In genomic region chr4:135419996-135420395, GRCm38 (mm10) we compare ENCODE assay signal across 28 mouse cellular contexts. TPM values are rescaled to one million over a fixed set of nuclear protein-coding genes. Genes with fewer than 3 reads are reported as not detected.
DNase-seq lines count a peak whose midpoint lies in the region; ATAC-seq and TF ChIP-seq lines count a peak whose summit lies in the region.
"Had no signal": no experiment of that assay in that cellular context is flagged by ENCODE, and none has a peak within 500 bp of the region (broad histone marks: within the 10 kb centered on the region; RNA-seq: fewer than 3 reads in every experiment).

No protein-coding gene starts in this region.

- H3K4me2 ChIP-seq in limb, embryonic 12.5 days = no peak overlapping the region
- H3K4me2 ChIP-seq: embryonic facial prominence, embryonic 12.5 days; embryonic facial prominence, embryonic 15.5 days; heart, embryonic 12.5 days; heart, embryonic 15.5 days; hindbrain, embryonic 13.5 days had no signal

- no peak for TF ChIP-seq CTCF in ES-Bruce4 (IDR thresholded peaks at IDR 0.05; ENCODE audit: low read depth, low read length)

- no peaks in the 10 kb centered on the region for H3K9me3 ChIP-seq in limb, embryonic 12.5 days
- H3K9me3 ChIP-seq in limb, embryonic 10.5 days (replicated peaks) = no peaks in the 10 kb centered on the region
- H3K9me3 ChIP-seq in ES-Bruce4 (replicated peaks; ENCODE audit: control insufficient read depth, insufficient read depth, low read length, poor library complexity, severe bottlenecking) = no peaks in the 10 kb centered on the region
- H3K9me3 ChIP-seq: embryonic facial prominence, embryonic 12.5 days; embryonic facial prominence, embryonic 15.5 days; heart, embryonic 12.5 days; heart, embryonic 15.5 days; hindbrain, embryonic 10.5 days; hindbrain, embryonic 13.5 days had no signal

- no peaks in the 10 kb centered on the region for H3K27me3 ChIP-seq in limb, embryonic 12.5 days
- H3K27me3 ChIP-seq in limb, embryonic 10.5 days (ENCODE audit: low read depth, poor library complexity, severe bottlenecking) = no peaks in the 10 kb centered on the region
- H3K27me3 ChIP-seq in ES-Bruce4 (ENCODE audit: control insufficient read depth, insufficient read depth, low read length, poor library complexity, severe bottlenecking) = no peaks in the 10 kb centered on the region
- H3K27me3 ChIP-seq: CH12.LX; embryonic facial prominence, embryonic 12.5 days; embryonic facial prominence, embryonic 15.5 days; heart, embryonic 12.5 days; heart, embryonic 15.5 days; hindbrain, embryonic 13.5 days had no signal

- no peak for ATAC-seq in limb, embryonic 12.5 days (ENCODE audit: insufficient number of reproducible peaks, insufficient read depth, low FRiP score, low TSS enrichment, low read depth)
- ATAC-seq: forebrain, embryonic 14.5 days; forebrain, postnatal 0 days; hindbrain, postnatal 0 days; inflammation-experienced regulatory T-cells, adult 6 months; intestine, embryonic 16.5 days had no signal

- no peak overlapping the region for H3K27ac ChIP-seq in limb, embryonic 12.5 days
- no peak overlapping the region for H3K27ac ChIP-seq in limb, embryonic 10.5 days
- H3K27ac ChIP-seq in ES-Bruce4 (ENCODE audit: insufficient read depth, low read length) = no peak overlapping the region
- H3K27ac ChIP-seq: embryonic facial prominence, embryonic 12.5 days; embryonic facial prominence, embryonic 15.5 days; heart, embryonic 15.5 days; hindbrain, embryonic 10.5 days; hindbrain, embryonic 13.5 days; hindbrain, postnatal 0 days had no signal

- DNase-seq in limb, embryonic 10.5 days (ENCODE audit: low spot score) = no peak
- DNase-seq in R1 (ENCODE audit: low read depth, low spot score) = peak; percentile 94
- DNase-seq in spleen, postnatal 14 days (ENCODE audit: low spot score in 2 of 2) = no peak
- DNase-seq in ovary, adult 18-20 months (ENCODE audit: low spot score) = no peak
- no peak for DNase-seq in embryo, embryonic 9.5 days (ENCODE audit: extremely low spot score)
- DNase-seq: adrenal gland, postnatal 10 days; B cell, adult 2 months; cerebellum, adult 11 months; cerebellum, adult 8-10 months; cerebellum, postnatal 14 days; forebrain, postnatal 0 days; gastrocnemius, postnatal 25 days; heart, adult 18-20 months; heart, postnatal 10 days; heart, postnatal 36 days had no signal

- H3K4me1 ChIP-seq in limb, embryonic 12.5 days (replicated peaks) = no peaks in the 10 kb centered on the region
- no peaks in the 10 kb centered on the region for H3K4me1 ChIP-seq in limb, embryonic 10.5 days
- no peaks in the 10 kb centered on the region for H3K4me1 ChIP-seq in ES-Bruce4 (ENCODE audit: control insufficient read depth, insufficient read depth, low read length)
- H3K4me1 ChIP-seq: embryonic facial prominence, embryonic 12.5 days; embryonic facial prominence, embryonic 15.5 days; heart, embryonic 12.5 days; heart, embryonic 15.5 days; hindbrain, embryonic 10.5 days; hindbrain, embryonic 13.5 days had no signal

- H3K36me3 ChIP-seq in limb, embryonic 12.5 days = peaks cover 36% of the 10 kb centered on the region
- peaks cover 11% of the 10 kb centered on the region; the same call in 1 of the 2 replicates for H3K36me3 ChIP-seq in limb, embryonic 10.5 days
- peaks cover 3% of the 10 kb centered on the region; the same call in 1 of the 2 replicates for H3K36me3 ChIP-seq in ES-Bruce4 (ENCODE audit: control insufficient read depth, insufficient read depth, low read length, poor library complexity, severe bottlenecking)

- peak; percentile 19 for TF ChIP-seq POLR2A in ES-Bruce4 (IDR thresholded peaks at IDR 0.05; ENCODE audit: insufficient read depth, low read length)

- H3K4me3 ChIP-seq in limb, embryonic 12.5 days (replicated peaks) = no peak overlapping the region
- no peak overlapping the region for H3K4me3 ChIP-seq in limb, embryonic 10.5 days
- peak overlapping the region; percentile 70 for H3K4me3 ChIP-seq in ES-Bruce4 (ENCODE audit: low read depth, low read length)
- H3K4me3 ChIP-seq: embryonic facial prominence, embryonic 12.5 days; embryonic facial prominence, embryonic 15.5 days; heart, embryonic 12.5 days; heart, embryonic 15.5 days; hindbrain, embryonic 10.5 days; hindbrain, embryonic 13.5 days had no signal

- WGBS in limb, embryonic 12.5 days = 84% methylated on average over 21 of the region's 21 CpGs
- 84% methylated on average over 21 of the region's 21 CpGs for WGBS in limb, embryonic 10.5 days

- 0 out of 2 replicates have a peak overlapping the region, but pooled peaks have one; percentile 9 for H3K9ac ChIP-seq in limb, embryonic 12.5 days (replicated peaks)
- H3K9ac ChIP-seq in ES-Bruce4 (ENCODE audit: low read depth, poor library complexity, severe bottlenecking) = 0 out of 2 replicates have a peak overlapping the region, but pooled peaks have one; percentile 23
- H3K9ac ChIP-seq: embryonic facial prominence, embryonic 12.5 days; embryonic facial prominence, embryonic 15.5 days; forebrain, postnatal 0 days; heart, embryonic 12.5 days; heart, embryonic 15.5 days; hindbrain, embryonic 13.5 days had no signal

- TF ChIP-seq EP300 in ES-Bruce4 (IDR thresholded peaks at IDR 0.05; ENCODE audit: insufficient read depth, low read depth, low read length) = no peak

RNA-seq across cellular contexts. Expression of gene Rcan3, which starts 13.7 kb away (rescaled TPM):
- 11.7 and 12.6 TPM in 2 replicates for polyA plus RNA-seq in limb, embryonic 12.5 days (2016; fragmentation: Nextera tagmentation; extraction: Ambion mirVana)
- 6.4 and 6.7 TPM in 2 replicates for polyA plus RNA-seq in limb, embryonic 10.5 days (2016; fragmentation: Nextera tagmentation; extraction: Ambion mirVana)
- 15.9 and 19.7 TPM in 2 replicates for polyA plus RNA-seq in ES-Bruce4 (2011; ENCODE audit: insufficient read depth, insufficient read length, low read depth, missing spikeins)

RNA-seq across cellular contexts. Expression of gene Ncmap, which starts 22.0 kb away (rescaled TPM):
- polyA plus RNA-seq in limb, embryonic 12.5 days (2016; fragmentation: Nextera tagmentation; extraction: Ambion mirVana) = 3.2 and 3.8 TPM in 2 replicates
- 0.35 TPM in 1 of 2 replicates, not detected in the other for polyA plus RNA-seq in limb, embryonic 10.5 days (2016; fragmentation: Nextera tagmentation; extraction: Ambion mirVana)
- polyA plus RNA-seq in ES-Bruce4 (2011; ENCODE audit: insufficient read depth, insufficient read length, low read depth, missing spikeins) = 2.3 TPM in 2 replicates
